Mouse (Mus musculus) limb, embryonic 13.5 days (tissue): ENCODE results near the gene Ddx49. TPM values are rescaled to one million over a fixed set of nuclear protein-coding genes. Genes with fewer than 3 reads are reported as not detected.

ENCODE experiments used
- ATAC-seq: fragments of 200-750 bp; cut with Nextera tagmentation; 2 replicates; pipeline ENCODE4 v1.8.0; 2017; ENCODE audit warnings: low read depth, moderate number of reproducible peaks, moderate TSS enrichment; ENCODE audit not compliant: low FRiP score
- H3K27ac ChIP-seq: fragments of 300-500 bp; sonication (generic); 2 replicates; pipeline ENCODE4 v1.5.1; 2015; ENCODE audit warnings: inconsistent platforms, mild to moderate bottlenecking, moderate library complexity
- H3K27me3 ChIP-seq: fragments of 300-500 bp; sonication (generic); 2 replicates; pipeline ENCODE4 v1.6.1; 2015; ENCODE audit warnings: mild to moderate bottlenecking, inconsistent platforms
- H3K36me3 ChIP-seq: fragments of 300-500 bp; sonication (generic); 2 replicates; pipeline ENCODE4 v1.6.1; 2015; ENCODE audit warnings: inconsistent platforms, mild to moderate bottlenecking, moderate library complexity
- H3K4me1 ChIP-seq: fragments of 300-500 bp; sonication (generic); 2 replicates; pipeline ENCODE4 v1.6.1; 2015; ENCODE audit warnings: inconsistent platforms
- H3K4me2 ChIP-seq: fragments of 300-500 bp; sonication (generic); replicated peaks from 2 replicates; pipeline ENCODE4 v1.6.1; 2015; ENCODE audit warnings: inconsistent platforms, mild to moderate bottlenecking, moderate library complexity
- H3K4me3 ChIP-seq: fragments of 300-500 bp; sonication (generic); 2 replicates; pipeline ENCODE4 v1.5.1; 2015; ENCODE audit warnings: moderate library complexity, mild to moderate bottlenecking, inconsistent platforms
- H3K9ac ChIP-seq: fragments of 300-500 bp; sonication (generic); 2 replicates; pipeline ENCODE4 v1.6.1; 2015; ENCODE audit warnings: mild to moderate bottlenecking, inconsistent platforms
- H3K9me3 ChIP-seq: fragments of 300-500 bp; sonication (generic); 2 replicates; pipeline ENCODE4 v1.6.1; 2016; ENCODE audit warnings: inconsistent platforms
- WGBS: fragments of 180-500 bp; shearing (Covaris S2); methylation state at CpG from one replicate; pipeline ENCODE4 v1.1.7; 2015; 5-methylcytosine and 5-hydroxymethylcytosine counted together
- polyA plus RNA-seq: library from polyadenylated mRNA; unstranded; fragments of >200 nt; fragmentation: Nextera tagmentation; extraction: Ambion mirVana; gene quantifications from 2 replicates; pipeline ENCODE4 v1.2.1, GENCODE M21; 2015

The Ddx49 gene
- polyA plus RNA-seq, 1 experiment from 2014 or later: 55.8 TPM

- H3K27ac ChIP-seq: peak overlapping the region; percentile 48; the same call in 1 of the 2 replicates
- 23% methylated on average over 40 of the region's 41 CpGs for WGBS
Measured at GRCm38 (mm10) chr8:70332070-70332877, 30.0 kb upstream of the Ddx49 start.

GRCm38 (mm10) chr8:70331526-70331925 is 29.2 kb upstream of the Ddx49 start:
- ATAC-seq: no peak

More at GRCm38 (mm10) chr8:70332070-70332877, 30.0 kb upstream of the Ddx49 start:
- Histone ChIP-seq H3K36me3 (peaks cover 78% of the 10 kb centered on the region), H3K4me2 (peak overlapping the region; percentile 38; the same call in 1 of the 2 replicates), H3K9ac (peak overlapping the region; percentile 25; the same call in 1 of the 2 replicates), H3K9me3 (no peaks in the 10 kb centered on the region), H3K4me1 (peaks cover 26% of the 10 kb centered on the region), H3K27me3 (peaks cover 7% of the 10 kb centered on the region), H3K4me3 (no peak overlapping the region)
- ATAC-seq: peak; percentile 80

GRCm38 (mm10) chr8:70330741-70331364 is 28.6 kb upstream of the Ddx49 start:
- Histone ChIP-seq H3K9ac (peak overlapping the region; percentile 61), H3K4me3 (peak overlapping the region; percentile 25), H3K9me3 (no peaks in the 10 kb centered on the region), H3K36me3 (peaks cover 76% of the 10 kb centered on the region), H3K27me3 (peaks cover 7% of the 10 kb centered on the region), H3K27ac (peak overlapping the region; percentile 10; the same call in 1 of the 2 replicates), H3K4me1 (peaks cover 26% of the 10 kb centered on the region), H3K4me2 (peak overlapping the region; percentile 57)
- peak; percentile 76 for ATAC-seq
- WGBS: 32% methylated on average over 53 of the region's 53 CpGs

More at GRCm38 (mm10) chr8:70331526-70331925, 29.2 kb upstream of the Ddx49 start:
- H3K27me3 ChIP-seq: peaks cover 7% of the 10 kb centered on the region
- peaks cover 26% of the 10 kb centered on the region for H3K4me1 ChIP-seq
- H3K36me3 ChIP-seq: peaks cover 78% of the 10 kb centered on the region
- H3K9me3 ChIP-seq: no peaks in the 10 kb centered on the region
- 58% methylated on average over 19 of the region's 19 CpGs for WGBS
- H3K4me3 ChIP-seq: no peak overlapping the region
- no peak overlapping the region for H3K27ac ChIP-seq
- H3K9ac ChIP-seq: no peak overlapping the region; the same call in 1 of the 2 replicates
- peak overlapping the region; percentile 15 for H3K4me2 ChIP-seq

- peaks cover 26% of the 10 kb centered on the region for H3K4me1 ChIP-seq
- WGBS: 9% methylated on average over 45 of the region's 45 CpGs
- no peaks in the 10 kb centered on the region for H3K9me3 ChIP-seq
- peak overlapping the region; percentile 57 for H3K4me2 ChIP-seq
- peak overlapping the region; percentile 10; the same call in 1 of the 2 replicates for H3K27ac ChIP-seq
- peak; percentile 17; the same call in 1 of the 2 replicates for ATAC-seq
- H3K4me3 ChIP-seq: peak overlapping the region; percentile 25
- H3K27me3 ChIP-seq: peaks cover 7% of the 10 kb centered on the region
- peaks cover 68% of the 10 kb centered on the region for H3K36me3 ChIP-seq
- H3K9ac ChIP-seq: peak overlapping the region; percentile 61
Measured at GRCm38 (mm10) chr8:70329835-70330740, 27.8 kb upstream of the Ddx49 start.

- no peak for ATAC-seq
- peaks cover 26% of the 10 kb centered on the region for H3K4me1 ChIP-seq
- H3K9me3 ChIP-seq: no peaks in the 10 kb centered on the region
- peak within 1 kb of the TSS; percentile 61 for H3K9ac ChIP-seq
- WGBS: 31% methylated on average over 14 of the region's 14 CpGs
- H3K36me3 ChIP-seq: peaks cover 68% of the 10 kb centered on the region
- peak within 1 kb of the TSS; percentile 25 for H3K4me3 ChIP-seq
- peak within 1 kb of the TSS; percentile 57 for H3K4me2 ChIP-seq
- H3K27me3 ChIP-seq: peaks cover 7% of the 10 kb centered on the region
- peak within 1 kb of the TSS; percentile 10; the same call in 1 of the 2 replicates for H3K27ac ChIP-seq
Measured at GRCm38 (mm10) chr8:70329124-70329834, 27.0 kb upstream of the Ddx49 start, which contains the start of gene Gdf1. Gene Gdf1, plus strand, starts transcription at chr8:70329817.

- peaks cover 66% of the 10 kb centered on the region for H3K36me3 ChIP-seq
- no peaks in the 10 kb centered on the region for H3K9me3 ChIP-seq
- no peak overlapping the region for H3K4me2 ChIP-seq
- H3K27me3 ChIP-seq: peaks cover 7% of the 10 kb centered on the region
- no peak for ATAC-seq
- H3K27ac ChIP-seq: no peak overlapping the region
- peaks cover 26% of the 10 kb centered on the region for H3K4me1 ChIP-seq
- H3K9ac ChIP-seq: no peak overlapping the region
- WGBS: 94% methylated on average over 6 of the region's 6 CpGs
- no peak overlapping the region for H3K4me3 ChIP-seq
Measured at GRCm38 (mm10) chr8:70327512-70327911, 25.2 kb upstream of the Ddx49 start.

GRCm38 (mm10) chr8:70323716-70324115 is 21.4 kb upstream of the Ddx49 start:
- 88% methylated on average over 3 of the region's 3 CpGs for WGBS
- Histone ChIP-seq H3K9me3 (no peaks in the 10 kb centered on the region), H3K36me3 (peaks cover 70% of the 10 kb centered on the region), H3K9ac (no peak overlapping the region), H3K4me1 (no peaks in the 10 kb centered on the region), H3K4me3 (no peak overlapping the region), H3K27me3 (no peaks in the 10 kb centered on the region), H3K27ac (no peak overlapping the region), H3K4me2 (no peak overlapping the region)
- no peak for ATAC-seq

- Histone ChIP-seq H3K4me2 (no peak overlapping the region), H3K9me3 (no peaks in the 10 kb centered on the region), H3K36me3 (peaks cover 35% of the 10 kb centered on the region), H3K27me3 (no peaks in the 10 kb centered on the region), H3K9ac (no peak overlapping the region), H3K27ac (peak overlapping the region; percentile 28; the same call in 1 of the 2 replicates), H3K4me1 (peaks cover 31% of the 10 kb centered on the region), H3K4me3 (no peak overlapping the region)
- 83% methylated on average over 5 of the region's 5 CpGs for WGBS
- no peak for ATAC-seq
Measured at GRCm38 (mm10) chr8:70317872-70318271, 15.6 kb upstream of the Ddx49 start.

- Histone ChIP-seq H3K4me2 (peak overlapping the region; percentile 80), H3K27me3 (no peaks in the 10 kb centered on the region), H3K4me3 (peak overlapping the region; percentile 67), H3K9me3 (no peaks in the 10 kb centered on the region), H3K27ac (peak overlapping the region; percentile 84), H3K4me1 (peaks cover 31% of the 10 kb centered on the region), H3K9ac (peak overlapping the region; percentile 77), H3K36me3 (peaks cover 36% of the 10 kb centered on the region)
- WGBS: 15% methylated on average over 15 of the region's 15 CpGs
- peak; percentile 81 for ATAC-seq
Measured at GRCm38 (mm10) chr8:70316511-70317504, 14.5 kb upstream of the Ddx49 start.
